Mouse (Mus musculus) duodenum, adult 2 months (tissue): ENCODE data around the gene Tas2r126. TPM values are rescaled to one million over a fixed set of nuclear protein-coding genes. Genes with fewer than 3 reads are reported as not detected.

Experiments
- polyA plus RNA-seq: library from polyadenylated mRNA; depleted of rRNA; stranded (reverse); fragments of >200 nt; gene quantifications from 2 replicates; pipeline ENCODE4 v1.2.3, GENCODE M21; 2012; ENCODE audit warnings: low replicate concordance; rRNA removed

Tas2r126 gene
- polyA plus RNA-seq, result not detected in 2 replicates

GRCm38 (mm10) chr6:42434446-42434845 lies at the start of gene Tas2r126:
TSS of gene Tas2r126 (plus strand) at chr6:42434535.

GRCm38 (mm10) chr6:42399938-42400337 lies 34.4 kb upstream of the Tas2r126 start, which contains the start of gene Tas2r143:
TSS of gene Tas2r143 (plus strand) at chr6:42400238.

GRCm38 (mm10) chr6:42405134-42405533 lies 29.2 kb upstream of the Tas2r126 start, which contains the start of gene Tas2r135:
TSS of gene Tas2r135 (plus strand) at chr6:42405434.

GRCm38 (mm10) chr6:42465096-42465495 lies 30.8 kb downstream of the Tas2r126 start, which contains the start of gene Olfr458:
TSS of gene Olfr458 (minus strand) at chr6:42465196.

GRCm38 (mm10) chr6:42476235-42476634 lies 41.9 kb downstream of the Tas2r126 start, which contains the start of gene Olfr457:
TSS of gene Olfr457 (minus strand) at chr6:42476335.

Other genes with a start within 250 kb of the Tas2r126 start
- not detected in 2 replicates for gene Tas2r144, start 219.2 kb upstream of the Tas2r126 start, polyA plus RNA-seq
- 35.3 and 42.7 TPM in 2 replicates for gene Gstk1, start 188.6 kb upstream of the Tas2r126 start, polyA plus RNA-seq
- 28.7 and 43.7 TPM in 2 replicates for gene Tmem139, start 172.6 kb upstream of the Tas2r126 start, polyA plus RNA-seq
- 9.4 and 17.3 TPM in 2 replicates for gene Casp2, start 169.6 kb upstream of the Tas2r126 start, polyA plus RNA-seq
- gene Clcn1, start 147.8 kb upstream of the Tas2r126 start, polyA plus RNA-seq, result 0.15 and 0.54 TPM in 2 replicates
- gene Fam131b, start 109.9 kb upstream of the Tas2r126 start, polyA plus RNA-seq, result 0.08 and 0.09 TPM in 2 replicates
- 165 and 301 TPM in 2 replicates for gene Zyx, start 84.9 kb upstream of the Tas2r126 start, polyA plus RNA-seq
- gene Epha1, start 61.3 kb upstream of the Tas2r126 start, polyA plus RNA-seq, result 30.8 and 60.3 TPM in 2 replicates
- not detected in 2 replicates for gene Tas2r143, start 34.3 kb upstream of the Tas2r126 start, polyA plus RNA-seq
- not detected in 2 replicates for gene Tas2r135, start 29.1 kb upstream of the Tas2r126 start, polyA plus RNA-seq
- not detected in 2 replicates for gene Olfr458, start 30.7 kb downstream of the Tas2r126 start, polyA plus RNA-seq
- gene Olfr457, start 41.8 kb downstream of the Tas2r126 start, polyA plus RNA-seq, result not detected in 2 replicates
- not detected in 2 replicates for gene Olfr456, start 52.7 kb downstream of the Tas2r126 start, polyA plus RNA-seq
- gene Olfr455, start 113.1 kb downstream of the Tas2r126 start, polyA plus RNA-seq, result not detected in 2 replicates
- gene Tcaf3, start 163.2 kb downstream of the Tas2r126 start, polyA plus RNA-seq, result not detected in 2 replicates
- gene Tcaf2, start 210.7 kb downstream of the Tas2r126 start, polyA plus RNA-seq, result 2.0 and 3.3 TPM in 2 replicates